Mouse (Mus musculus) layer of hippocampus, adult 8-10 months (tissue): ENCODE data around the gene Rnf10. TPM values are rescaled to one million over a fixed set of nuclear protein-coding genes. Genes with fewer than 3 reads are reported as not detected.

ENCODE experiments used
- DNase-seq, 2 experiments: peaks; one replicate each; pipeline ENCODE4 v3.0.0; 2022; ENCODE audit warnings: low spot score in 2 of 2
- total RNA-seq, 4 experiments: library from RNA; stranded (reverse); gene quantifications; 2 replicates each; pipeline ENCODE4 v1.2.4; 2022

Gene Rnf10
- total RNA-seq, 4 experiments from 2014 or later, result 226 to 251 (median 245) TPM

- DNase-seq, result peak; percentile 58 to 77
These were observed 68.0 kb downstream of the Rnf10 start for GRCm38 (mm10) chr5:115204562-115205311.

GRCm38 (mm10) chr5:115203735-115204561, 68.8 kb downstream of the Rnf10 start:
- DNase-seq, result no peak

DNA sequence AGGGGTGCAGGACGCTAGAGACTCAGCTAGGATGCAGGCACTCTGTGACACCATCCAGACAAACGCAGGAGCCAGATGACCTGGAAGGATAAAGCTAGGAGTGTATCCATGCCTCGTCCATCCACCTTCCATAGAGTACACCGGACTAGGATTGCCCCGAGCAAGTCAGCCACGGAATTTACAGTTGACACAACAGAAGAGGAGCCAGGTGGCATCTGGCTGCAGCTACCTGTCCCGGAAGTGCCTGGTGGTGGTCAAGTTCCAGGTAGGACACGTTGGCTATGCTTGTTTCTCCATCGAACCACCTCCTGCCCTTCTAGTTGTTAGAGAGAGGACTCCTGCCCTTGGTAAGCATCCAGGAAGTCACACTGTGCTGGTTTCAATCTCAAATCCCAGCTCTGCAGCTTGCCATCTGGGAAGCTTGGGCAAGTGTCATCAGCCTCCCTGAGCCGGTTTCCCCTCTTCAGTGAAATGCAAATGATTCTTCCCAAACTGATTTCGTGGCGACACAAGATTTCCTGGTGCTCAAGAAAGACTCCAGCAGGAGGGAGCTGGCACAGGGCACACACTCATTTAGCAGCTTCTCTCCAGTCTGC, 78.0 kb downstream of the Rnf10 start:
- no peak for DNase-seq

DNA sequence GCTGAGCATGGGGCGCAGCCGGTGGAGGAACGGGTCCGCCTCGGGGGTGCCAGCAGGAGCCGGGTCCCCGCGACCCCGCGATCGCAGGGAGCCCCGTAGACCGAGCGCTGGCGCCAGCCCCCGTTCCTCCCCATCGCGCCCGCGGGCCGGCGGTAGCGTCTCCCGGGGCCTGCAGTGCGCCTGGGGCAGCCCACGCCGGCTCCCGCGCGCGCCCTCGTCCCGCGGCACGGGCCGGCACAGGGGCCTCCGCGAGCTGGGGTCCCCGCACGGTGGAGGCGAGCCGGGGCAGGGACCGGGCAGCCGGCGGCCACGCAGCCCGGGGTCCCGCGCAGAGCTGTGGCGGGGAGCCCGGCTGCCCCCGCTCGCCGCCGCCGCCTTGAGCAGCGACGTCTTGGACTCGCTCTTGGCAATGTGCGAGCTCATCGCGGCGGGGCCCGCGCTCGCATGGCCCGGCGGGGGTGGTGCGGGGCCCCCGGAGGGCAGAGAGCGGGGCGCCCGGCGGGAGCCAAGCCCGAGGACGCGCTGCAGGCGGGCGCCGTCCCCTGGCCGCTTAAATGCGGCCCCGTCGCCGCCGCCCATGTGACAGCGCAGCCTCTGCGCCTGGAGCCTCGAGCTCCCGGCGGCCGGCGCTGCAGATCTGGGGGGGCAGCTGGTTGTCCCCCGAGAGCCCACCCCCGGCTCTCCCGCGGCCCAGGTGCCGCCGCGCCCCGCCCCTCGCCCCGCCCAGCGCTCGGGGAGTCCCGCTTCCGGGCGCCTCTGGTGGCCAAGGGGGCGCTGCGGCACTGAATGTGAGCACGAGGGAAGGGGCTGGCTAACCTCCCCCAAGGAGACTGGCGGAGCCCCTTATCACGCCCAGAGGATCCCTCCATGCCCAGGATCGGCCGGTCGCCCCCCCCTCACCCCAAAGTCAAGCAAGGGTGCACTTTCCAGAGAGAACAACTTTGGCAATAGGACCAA, 78.8 kb downstream of the Rnf10 start, which contains the start of gene Cabp1:
Gene Cabp1, minus strand, starts transcription at position 713 of the 957 bp plus-strand sequence.
- DNase-seq, result peak in 1 of 2 experiments; percentile 45

DNA sequence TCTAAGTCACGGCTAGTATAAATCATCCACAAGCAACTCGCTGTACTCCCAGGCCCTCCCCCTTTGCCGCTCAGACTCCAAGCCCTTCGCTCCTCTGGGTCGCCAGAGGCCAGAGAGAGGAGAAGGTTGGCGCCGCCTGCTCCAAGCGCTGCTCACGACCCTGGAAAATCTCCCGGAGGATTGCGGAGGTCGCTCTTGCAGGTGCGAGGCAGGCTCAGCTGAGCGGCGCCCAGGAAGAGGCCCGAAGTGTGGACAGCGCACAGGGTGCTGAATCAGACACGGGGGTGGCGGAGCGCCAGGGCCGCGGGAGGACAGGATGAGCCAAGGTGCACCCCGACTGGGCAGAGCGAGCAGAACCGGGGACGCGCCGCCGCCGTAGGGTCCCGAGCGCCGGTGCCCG, 79.5 kb downstream of the Rnf10 start:
- no peak for DNase-seq

- no peak for DNase-seq
These were observed 79.9 kb downstream of the Rnf10 start for GRCm38 (mm10) chr5:115192828-115193195.

GRCm38 (mm10) chr5:115191880-115192827, 80.5 kb downstream of the Rnf10 start:
- DNase-seq, result no peak

Other genes with a start within 250 kb of the Rnf10 start
- gene Gm10401, start 174.6 kb downstream of the Rnf10 start, total RNA-seq, result not detected
- gene Acads, start 153.6 kb downstream of the Rnf10 start, total RNA-seq, result 10 to 100 TPM in 1 of 4 experiments, 1 to 10 TPM in 3; 8.1 to 11.7 (median 9.2) TPM
- 10 to 100 TPM; 26.9 to 29.3 (median 27.6) TPM for gene Unc119b, start 137.9 kb downstream of the Rnf10 start, total RNA-seq
- gene Mlec, start 114.7 kb downstream of the Rnf10 start, total RNA-seq, result 100 to 1,000 TPM in 1 of 4 experiments, 10 to 100 TPM in 3; 80.4 to 100 (median 89.0) TPM
- 100 to 1,000 TPM; 109 to 118 (median 114) TPM for gene Cabp1, start 78.5 kb downstream of the Rnf10 start, total RNA-seq
- gene Pop5, start 37.1 kb downstream of the Rnf10 start, total RNA-seq, result 100 to 1,000 TPM in 2 of 4 experiments, 10 to 100 TPM in 2; 89.0 to 104 (median 99.1) TPM
- 10 to 100 TPM; 38.7 to 45.6 (median 41.5) TPM for gene Coq5, start 6.8 kb upstream of the Rnf10 start, total RNA-seq
- gene Dynll1, start 28.1 kb upstream of the Rnf10 start, total RNA-seq, result 100 to 1,000 TPM; 630 to 827 (median 734) TPM
- 10 to 100 TPM; 83.6 to 93.5 (median 86.2) TPM for gene Srsf9, start 54.3 kb upstream of the Rnf10 start, total RNA-seq
- gene Gatc, start 68.3 kb upstream of the Rnf10 start, total RNA-seq, result 10 to 100 TPM; 19.1 to 22.9 (median 20.9) TPM
- 10 to 100 TPM; 21.1 to 24.6 (median 22.9) TPM for gene Triap1, start 68.3 kb upstream of the Rnf10 start, total RNA-seq
- 100 to 1,000 TPM; 621 to 774 (median 709) TPM for gene Cox6a1, start 76.1 kb upstream of the Rnf10 start, total RNA-seq
- 10 to 100 TPM; 57.2 to 62.6 (median 60.8) TPM for gene Msi1, start 156.7 kb upstream of the Rnf10 start, total RNA-seq
- gene Pla2g1b, start 193.4 kb upstream of the Rnf10 start, total RNA-seq, result not detected
- gene Sirt4, start 211.8 kb upstream of the Rnf10 start, total RNA-seq, result 10 to 100 TPM; 34.0 to 58.6 (median 41.9) TPM
- 10 to 100 TPM; 38.1 to 45.8 (median 40.2) TPM for gene Pxn, start 233.8 kb upstream of the Rnf10 start, total RNA-seq